Mouse (Mus musculus) ovary, postnatal 36 days (tissue): ENCODE data around the gene Ankrd44.

Source experiments
- DNase-seq: peaks from one replicate; pipeline ENCODE4 v3.0.0; 2022; ENCODE audit warnings: low spot score, mixed read lengths

Ankrd44 gene

DNA sequence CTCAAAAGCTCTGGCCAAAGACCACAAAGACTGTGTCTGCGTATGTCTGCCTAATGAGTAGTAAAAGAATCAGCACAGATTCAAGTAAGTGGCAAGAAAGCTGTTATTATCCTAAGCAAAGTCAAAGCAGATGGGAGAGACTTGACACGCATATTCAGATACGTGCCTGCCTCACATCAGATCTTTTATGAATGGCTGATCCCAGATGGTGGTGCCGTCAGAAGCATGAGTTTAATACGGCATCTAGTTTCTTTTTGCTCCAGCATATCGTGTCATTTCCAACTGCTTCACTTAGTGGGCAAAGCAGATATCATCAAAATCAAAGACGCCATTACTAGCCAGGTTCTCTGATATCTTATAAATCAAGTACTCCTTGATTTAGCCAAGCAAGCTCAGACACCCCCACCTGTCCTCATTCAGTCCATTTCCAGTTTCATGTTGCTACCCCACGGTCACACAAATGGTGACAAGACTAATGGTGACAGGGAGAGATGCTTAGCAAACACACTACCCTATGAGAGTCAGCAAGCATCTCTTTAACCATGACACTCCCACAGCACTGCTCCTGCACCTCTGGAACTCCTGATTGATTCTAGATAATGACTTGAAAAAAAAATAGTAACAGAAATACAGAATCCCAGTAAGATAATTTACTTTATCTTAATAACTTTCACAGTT, 218.2 kb downstream of the Ankrd44 start:
- DNase-seq: no peak

DNA sequence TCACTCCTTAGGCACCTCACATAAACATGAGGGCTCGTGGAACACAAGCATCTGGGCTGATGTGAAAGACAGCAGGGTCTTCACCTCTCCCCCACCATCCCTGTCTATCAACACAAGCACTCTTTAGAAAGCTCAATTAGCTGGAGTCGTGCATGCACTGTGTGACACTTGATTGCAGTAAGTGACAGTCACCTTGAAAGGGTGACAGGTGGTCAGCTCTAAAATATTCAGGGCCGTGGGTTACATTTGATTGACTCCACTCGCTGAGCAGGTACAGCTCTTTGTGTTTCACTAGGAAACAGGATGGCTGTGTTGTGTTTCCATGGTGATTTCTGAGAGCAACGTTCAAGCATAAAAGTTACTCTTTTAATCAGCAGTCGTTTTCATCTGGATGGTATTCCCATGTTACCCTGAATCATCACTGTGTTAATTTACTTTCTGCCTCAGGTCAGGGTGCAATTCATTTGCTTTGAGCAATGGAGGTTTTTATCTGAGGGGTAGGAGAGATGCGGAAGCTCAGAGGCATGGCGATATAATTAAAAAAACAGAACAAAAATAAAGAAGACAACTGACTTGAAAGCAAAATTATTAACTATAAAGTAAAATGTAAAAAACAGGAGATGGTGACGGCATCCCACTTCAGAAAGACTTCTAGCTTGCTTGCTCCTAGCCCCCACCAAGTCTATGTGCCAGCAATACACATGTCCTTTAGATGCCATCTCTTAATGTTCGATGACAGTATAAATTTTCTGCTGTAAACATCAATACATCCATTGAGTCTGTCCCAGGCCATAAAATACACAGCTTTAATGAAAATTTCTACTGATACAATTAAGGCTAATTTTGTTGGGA, 218.9 kb downstream of the Ankrd44 start:
- DNase-seq: no peak

DNA sequence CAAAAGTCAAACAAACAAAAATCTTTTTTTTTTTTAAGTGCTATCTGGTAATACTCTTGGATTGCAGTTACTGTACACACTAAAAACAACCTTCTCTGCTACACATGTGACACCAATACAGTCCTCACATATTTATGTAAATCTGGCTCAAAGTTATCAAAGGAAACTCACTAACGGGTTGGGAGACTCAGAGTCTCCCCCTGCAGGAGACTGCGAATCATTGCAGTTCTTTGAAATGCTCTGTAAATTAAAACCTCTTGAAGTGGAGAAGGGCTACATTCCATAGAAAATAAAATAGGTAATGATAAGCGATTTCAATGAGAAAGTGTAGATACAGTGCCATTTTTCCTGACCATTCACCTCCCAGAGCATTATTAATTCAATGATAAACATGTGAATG, 219.6 kb downstream of the Ankrd44 start:
- no peak for DNase-seq

DNA sequence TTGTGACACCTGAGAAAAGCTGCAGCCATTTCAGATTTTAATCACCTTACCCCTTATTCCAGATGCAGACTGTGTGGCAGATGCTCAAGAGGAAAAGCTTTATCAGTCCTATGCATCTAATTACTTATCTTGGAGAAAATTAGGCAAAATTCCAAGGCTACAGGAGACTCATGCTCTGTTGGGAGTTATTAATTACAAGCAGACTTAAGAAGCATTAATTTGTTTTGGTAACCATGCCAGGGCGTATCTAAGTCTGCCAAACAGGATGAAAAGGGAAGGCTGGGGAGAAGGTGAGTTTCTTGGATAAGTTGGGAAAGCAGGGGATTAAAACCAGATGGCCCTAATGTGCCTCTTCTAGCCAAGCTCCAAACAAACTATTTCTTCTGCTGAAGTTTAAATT, 222.7 kb downstream of the Ankrd44 start:
- no peak for DNase-seq

DNA sequence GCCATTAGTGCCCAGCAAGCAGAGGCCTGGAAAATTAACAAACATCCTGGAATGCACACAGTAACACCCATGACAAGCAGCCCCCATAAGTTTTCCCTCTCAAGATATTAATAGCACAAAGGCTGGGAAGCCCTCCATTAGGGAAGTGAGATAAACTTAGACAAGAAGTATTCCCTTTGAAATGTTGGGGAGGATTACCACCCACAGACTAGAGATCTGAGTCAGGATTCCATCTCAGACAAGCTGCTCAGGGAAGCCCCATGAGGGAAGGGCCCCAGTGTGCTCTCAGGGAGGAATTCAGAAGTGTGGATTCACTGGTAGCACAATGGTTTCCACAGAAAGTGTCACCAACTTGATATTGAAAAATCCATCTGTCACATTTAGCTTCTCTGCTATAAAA, 223.3 kb downstream of the Ankrd44 start:
- no peak for DNase-seq

DNA sequence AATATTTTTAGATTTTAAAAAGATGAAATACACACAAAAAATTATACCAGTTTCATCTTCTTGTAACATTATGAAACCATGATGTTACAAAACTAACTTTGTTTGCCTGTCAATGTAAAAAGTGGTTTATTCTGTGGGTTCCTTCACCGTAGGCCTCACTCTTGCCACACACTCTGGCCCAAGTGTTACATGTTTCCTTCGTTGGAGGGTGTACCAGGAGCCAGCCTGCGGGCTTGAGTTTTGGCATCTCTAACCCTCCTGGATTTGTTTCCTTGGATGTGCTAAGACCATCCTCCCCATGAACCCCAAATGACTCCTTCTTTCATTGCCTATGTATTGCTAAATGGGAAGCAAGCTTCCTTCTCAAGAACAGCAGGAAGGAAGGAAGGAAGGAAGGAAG, 230.8 kb downstream of the Ankrd44 start:
- no peak for DNase-seq

DNA sequence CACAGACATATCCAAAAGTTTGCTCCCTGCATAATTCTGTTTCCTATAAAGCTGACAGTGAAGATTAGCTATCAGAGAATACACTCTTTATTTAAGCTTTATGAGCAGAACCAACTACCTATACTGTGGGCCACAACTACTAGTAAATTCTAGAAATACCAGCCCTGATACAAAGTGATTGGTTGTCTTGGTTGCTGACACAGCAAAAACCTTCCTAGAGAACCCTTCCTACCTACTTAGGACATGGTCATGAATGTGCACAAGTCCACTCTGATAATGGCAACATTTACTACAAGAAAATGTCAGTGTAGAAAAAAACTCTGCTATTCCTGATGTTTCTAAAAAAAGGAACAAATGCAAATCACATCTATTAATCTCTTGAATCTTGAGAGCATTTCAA, 234.4 kb downstream of the Ankrd44 start:
- no peak for DNase-seq

DNA sequence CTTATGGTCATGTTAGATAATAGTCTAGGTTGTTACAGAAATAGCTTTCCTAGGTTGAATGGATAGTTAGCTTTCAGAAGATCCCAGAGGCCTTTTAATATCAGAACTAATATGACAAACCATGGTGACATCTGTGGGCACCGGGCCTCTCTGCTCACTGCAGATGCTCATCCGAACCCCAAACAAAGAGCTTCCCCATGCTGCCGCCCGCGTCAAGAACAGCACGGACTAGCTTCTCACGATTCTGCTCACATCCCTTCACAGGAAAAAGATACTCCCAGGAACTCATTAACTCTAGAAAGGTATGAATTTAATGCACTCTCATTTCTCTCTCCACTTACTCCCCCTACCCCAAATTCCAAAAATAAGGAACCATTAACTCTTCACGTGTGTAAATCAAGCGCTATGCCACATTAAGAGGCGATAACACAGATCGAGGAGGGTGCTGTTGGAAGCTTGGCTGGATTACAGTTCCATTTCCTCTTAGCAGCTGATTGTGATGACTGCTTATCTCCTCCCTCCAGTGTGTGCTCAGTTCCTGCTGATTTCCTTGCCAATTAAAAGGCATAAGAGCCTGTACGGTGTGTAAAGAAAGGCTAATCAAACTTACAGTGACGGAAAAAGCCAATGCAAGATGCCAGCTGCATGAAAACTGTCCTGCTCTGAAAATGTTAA, 235.8 kb downstream of the Ankrd44 start:
- no peak for DNase-seq

DNA sequence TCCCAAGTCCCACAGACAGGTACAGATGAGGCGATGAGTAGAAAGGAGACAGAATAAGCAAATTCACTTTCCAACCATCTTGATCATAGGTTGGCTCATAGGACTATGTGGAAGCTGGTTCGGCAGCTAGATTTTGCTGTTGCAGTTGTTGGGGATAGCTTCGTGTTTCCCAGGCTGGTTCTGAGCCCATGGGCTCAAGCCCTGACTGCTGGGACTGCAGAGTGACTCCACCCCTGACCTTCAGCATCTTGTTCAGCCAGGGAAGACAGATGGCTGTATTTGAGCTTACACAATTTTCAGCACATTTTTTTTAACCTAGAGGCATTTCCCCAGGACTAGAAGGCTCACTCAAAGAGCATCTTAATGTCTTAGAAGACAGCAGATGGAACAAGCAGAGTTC, 237.7 kb downstream of the Ankrd44 start:
- no peak for DNase-seq

DNA sequence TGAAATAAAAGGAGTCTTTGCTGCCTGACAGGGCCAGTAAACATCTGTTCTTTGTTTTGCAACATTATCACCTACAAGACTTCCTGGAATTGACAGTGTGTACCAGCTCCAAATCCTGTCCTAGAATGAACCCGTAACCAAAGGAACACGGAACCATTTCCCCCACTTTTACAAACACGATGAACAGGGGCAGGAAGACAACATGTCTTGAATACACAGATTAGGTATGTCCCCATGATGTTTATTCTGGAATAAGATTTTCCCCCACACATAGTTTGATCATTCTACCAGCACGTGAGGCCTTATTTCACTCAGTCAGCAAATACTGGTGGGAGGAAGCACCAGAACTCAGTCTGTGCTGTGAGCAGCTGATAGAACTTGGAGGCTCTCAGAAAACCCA, 241.9 kb downstream of the Ankrd44 start:
- no peak for DNase-seq

DNA sequence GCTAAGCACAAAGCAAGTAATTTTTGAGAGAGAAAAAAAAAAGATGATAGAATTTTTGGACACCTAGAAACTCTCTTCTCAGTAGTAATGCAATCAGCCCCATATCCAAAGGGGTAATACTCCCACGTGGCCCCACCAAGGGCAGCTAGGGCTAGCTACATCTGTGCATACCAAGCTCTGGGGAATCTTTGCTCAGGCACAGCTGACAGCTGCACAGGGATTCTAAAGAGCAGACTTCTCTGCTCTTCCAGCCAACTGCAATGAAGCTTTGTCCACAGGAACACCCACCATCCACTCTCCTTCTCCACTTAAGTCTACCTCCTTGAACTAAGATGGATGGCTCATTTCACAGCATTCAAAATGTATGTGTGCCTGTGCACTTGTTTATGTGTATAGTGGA, 246.6 kb downstream of the Ankrd44 start:
- DNase-seq: no peak

DNA sequence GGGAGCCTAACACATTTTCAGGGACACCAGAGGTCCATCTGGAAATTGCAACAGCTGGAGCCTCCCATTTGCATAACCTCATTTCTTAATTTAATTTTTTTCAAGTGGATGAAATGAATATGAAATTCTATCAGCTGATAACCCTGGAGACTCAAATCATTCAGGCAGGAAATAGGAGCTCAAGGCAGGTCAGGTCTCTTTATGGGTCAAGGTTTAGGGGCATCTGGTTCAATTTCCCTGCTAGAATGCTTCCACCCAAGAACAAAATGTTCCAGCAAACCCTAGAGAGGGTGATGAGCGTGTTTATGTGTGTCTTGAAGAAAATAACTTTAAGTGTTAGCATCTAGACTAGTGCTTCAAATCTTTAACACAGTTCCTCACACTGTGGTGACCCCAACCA, 248.2 kb downstream of the Ankrd44 start:
- DNase-seq: no peak

DNA sequence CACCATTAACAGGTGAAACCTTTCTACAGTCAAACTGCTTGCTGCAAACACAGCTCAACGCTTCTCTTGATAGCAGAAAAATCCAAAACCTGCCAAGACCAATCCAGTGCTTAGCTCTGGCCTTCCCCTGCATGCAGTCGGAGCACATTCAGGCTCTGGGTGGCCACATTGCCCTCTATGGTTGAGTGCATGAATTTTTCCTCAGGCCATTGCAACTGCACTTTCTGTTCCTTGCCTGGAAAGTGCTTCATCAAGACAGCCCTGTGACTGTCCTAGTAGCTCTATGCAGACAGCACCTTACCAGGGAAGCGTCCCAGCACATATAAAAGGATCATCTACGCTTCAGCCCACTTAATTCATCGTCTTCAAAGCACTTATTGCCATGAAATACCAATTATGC, 250.7 kb downstream of the Ankrd44 start:
- no peak for DNase-seq

DNA sequence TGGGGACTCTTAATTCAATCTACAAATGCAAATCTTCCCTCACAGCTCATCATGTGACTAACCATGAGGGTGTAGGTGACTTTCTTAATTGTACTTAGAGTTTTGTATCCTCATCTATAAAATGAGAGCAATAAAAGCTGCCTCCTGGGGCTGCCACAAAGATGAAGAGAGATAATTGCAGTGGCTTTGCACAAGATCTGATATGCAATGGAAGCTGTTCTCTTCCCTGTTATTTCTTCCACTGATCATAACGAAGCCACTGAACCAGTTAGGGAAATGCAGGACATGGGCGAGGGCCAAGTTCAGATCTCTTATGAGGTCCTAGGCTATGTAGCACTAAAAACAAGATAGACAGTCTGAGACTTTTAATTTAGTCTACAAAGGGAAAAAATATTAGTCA, 258.2 kb downstream of the Ankrd44 start:
- DNase-seq: no peak

DNA sequence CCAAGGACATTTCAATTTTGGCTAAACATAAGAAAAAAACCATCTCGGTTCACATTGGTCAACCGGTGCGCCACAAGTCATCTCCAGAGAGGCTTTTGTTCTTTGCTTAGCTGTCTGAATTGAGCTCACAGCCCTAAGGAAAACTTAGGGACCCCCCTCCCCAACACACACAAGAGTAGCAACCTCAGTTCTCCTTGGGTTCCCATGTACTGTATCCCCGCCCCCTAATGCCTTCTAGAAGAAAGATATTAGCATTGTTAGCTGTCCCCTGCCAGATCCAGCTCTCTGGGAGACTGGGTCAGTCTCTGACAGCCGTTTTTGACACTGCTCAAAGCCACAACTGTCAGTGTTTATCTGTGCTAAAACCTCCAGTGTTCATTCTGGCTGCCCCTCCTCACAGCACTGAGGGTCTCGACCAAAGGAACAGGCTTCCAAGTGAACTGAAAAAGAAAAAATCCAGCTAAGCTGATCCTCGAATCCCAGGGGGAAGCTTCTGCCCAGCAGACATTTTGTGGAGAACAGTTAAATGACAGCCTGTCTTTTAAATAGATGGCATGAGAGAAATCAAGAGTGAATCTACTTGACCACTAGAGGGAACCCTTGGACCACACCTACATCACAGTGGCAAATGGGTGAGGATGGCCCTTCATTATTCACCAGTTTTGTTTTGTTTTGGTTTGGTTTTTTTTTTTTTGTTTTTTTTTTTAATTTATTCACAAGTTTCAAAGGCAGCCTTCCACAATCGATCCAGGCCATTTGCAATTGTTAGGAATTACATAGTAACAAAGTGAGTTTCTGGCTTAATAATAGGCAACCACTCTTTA, 260.4 kb downstream of the Ankrd44 start:
- no peak for DNase-seq

DNA sequence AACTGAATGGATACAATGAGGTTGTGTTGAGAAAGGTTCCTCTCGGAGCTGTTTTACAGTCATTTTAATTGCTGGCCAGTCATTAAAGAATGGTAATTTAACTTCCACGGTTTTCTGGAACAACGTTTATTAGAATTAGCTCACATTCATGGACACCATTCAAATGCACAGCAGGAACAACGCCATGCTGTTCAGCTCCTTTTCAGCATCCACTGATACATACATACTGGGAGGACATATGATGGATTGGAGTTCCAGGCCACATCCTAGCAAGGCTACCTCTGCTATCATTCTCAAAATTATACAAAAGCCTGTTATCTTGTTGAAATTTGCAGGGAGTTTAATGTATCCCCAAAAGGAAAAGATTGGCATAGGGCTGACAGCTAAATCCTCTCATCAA, 261.1 kb downstream of the Ankrd44 start:
- no peak for DNase-seq

DNA sequence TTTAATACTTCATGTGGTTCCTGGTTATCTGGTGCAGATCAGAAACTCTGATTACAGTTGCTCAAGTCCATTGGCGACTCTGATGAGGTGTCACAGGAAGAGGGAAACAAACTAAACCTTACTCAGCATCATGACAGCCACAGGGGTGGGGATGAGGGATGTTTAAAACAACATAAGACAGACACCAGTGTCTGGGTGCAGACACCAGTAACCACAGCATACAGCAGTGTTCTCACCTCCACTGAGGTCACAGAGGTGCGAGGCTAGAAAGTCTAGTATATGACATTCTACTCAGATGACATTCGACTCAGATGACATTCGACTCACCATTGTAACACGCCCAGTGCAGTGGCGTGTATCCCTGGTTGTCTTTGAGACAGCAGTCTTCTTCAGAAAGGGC, 265.5 kb downstream of the Ankrd44 start:
- no peak for DNase-seq

DNA sequence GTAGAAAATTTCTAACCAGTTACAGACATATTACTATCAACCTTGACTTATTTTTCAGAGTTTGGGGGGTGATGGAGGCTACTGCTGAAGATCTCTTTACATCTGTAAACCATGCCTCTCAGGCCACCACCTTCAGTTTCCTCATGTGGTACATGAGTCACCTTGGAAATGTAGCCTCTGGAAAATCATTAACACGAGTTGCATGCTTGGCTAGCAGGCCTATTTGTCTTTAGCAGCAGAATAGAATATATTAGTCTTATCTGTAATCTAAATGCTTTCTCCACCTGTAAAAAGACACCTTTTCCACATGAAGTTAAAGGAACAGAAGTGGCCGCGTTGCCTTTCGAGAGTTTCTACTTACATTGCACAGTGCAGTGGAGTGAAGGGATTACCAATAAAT, 267.6 kb downstream of the Ankrd44 start:
- no peak for DNase-seq

DNA sequence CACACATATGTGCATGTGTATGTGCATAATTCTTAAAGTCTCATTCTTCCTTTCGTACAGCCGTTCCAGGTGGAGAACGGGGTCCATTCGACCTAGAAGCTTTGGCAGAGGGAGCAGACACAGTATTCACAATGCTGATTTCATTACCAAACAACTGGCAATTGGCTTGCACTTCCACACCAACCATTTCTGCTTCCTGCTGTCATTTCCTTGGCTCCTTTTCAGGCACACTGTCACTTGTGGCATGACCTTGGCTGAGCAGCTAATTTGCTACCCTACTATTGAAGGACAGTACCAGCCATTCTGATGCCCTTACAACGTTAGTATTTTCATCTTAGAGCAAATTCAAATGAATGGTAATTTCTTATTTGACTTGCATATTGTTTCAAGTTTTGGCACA, 277.9 kb downstream of the Ankrd44 start:
- no peak for DNase-seq

DNA sequence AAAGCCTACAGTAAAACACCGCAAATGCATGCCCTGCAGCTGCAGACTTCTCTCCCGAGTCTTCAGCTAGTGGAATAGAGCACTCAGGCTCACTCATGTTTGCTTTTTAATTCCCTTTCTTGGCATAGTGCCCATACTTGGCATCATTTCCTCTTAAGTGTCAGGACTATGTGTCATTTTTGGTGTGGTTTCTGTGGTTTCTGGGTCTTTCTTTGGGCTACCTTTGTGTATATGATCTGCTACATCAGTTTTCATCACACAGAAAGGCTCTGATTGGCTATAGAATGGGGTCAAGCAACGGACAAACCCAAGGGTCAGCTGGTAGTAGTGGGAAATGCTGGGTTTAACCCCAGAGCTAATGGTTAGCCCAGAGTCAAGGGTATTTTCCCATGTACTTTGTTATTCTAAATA, 278.8 kb downstream of the Ankrd44 start:
- DNase-seq: no peak

DNA sequence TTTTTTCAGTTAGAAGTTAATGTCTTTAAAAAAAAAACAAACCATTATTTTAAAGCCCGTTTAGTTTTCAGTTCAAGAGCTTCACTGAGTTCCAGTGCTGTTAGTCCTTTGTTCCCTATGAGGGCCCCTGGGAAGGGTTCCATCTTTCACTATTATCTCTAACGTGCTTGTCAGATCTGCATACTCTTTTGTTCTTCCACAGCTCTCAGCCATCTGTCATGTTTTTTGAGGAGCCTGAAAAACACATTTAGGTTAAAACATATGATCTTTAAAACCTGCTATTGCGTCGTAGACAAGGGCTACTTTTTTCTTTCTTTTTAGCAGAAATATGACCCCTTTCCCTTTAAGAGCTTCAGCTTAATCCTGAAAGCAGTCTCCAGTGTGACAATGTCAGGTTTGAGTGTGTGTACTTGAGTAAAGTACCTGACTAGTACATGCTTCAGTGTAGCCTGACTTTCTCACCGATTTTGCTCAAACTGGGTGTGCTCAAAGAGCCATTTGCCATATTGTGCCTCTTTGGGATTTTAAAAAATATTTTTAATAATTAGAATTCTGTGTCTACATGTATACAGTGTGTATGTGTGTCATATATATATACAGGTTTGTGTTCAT, 285.9 kb downstream of the Ankrd44 start:
- DNase-seq: no peak
